Mouse (Mus musculus): ENCODE measurements at regions not wholly inside any gene's neighbourhood (a gene's known extent, or its start where the extent isn't known, plus 50 kb on each side); places are given as distances from the start of the nearest gene placed in this dataset.

DNA sequence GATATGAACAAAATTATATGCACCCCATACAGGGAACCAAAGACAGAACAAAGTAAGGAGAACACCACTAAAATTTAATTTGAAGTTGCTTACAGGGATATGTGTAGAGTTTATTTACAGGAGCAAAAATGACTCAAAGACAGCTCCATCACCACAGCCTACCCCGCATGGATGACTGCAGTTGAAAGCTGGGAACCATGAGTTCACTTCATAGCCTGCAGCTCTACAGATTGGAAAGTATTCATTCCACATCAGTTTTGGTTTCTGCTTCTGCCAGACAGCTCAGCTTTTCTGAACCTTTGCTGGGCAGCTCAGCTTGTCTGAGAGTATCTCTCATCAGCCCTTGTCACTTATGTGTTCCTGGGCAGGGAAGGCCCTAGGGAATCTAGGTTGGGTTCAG, 160.6 kb upstream of the Sema3d start:
- no peak for DNase-seq

DNA sequence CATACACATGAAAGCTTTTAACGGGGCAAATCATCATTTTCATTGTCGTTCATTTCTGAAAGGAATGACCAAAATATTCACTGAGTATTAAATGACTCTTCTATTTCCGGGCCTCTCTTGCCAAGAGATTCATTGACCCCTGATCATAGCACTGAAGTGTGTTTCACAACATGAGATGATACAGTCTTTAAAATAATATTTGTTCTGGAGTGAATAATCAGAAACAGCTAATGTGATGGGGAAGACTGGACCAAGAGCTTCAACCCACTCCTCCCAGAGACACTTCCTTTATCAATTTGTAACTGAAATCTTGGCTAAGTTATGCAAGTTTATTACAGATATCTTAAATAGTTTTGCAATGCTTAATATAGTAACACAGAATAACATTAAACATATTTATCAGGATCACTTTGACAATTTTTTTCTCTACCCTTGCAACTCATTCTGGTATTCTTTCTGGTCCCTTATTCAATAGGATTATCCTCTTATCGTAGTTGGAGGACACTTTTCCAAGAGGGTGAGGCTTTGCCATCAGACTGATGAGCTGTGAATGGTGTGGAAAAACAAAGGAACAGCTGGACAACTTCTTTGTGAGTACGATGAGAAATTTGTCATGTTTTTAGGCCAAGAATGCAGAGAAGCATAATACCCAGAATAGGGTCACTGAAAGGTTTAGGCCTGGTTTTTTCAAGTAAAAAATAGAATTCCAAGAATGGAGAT, 149.6 kb upstream of the Sema3d start:
- no peak for DNase-seq

DNA sequence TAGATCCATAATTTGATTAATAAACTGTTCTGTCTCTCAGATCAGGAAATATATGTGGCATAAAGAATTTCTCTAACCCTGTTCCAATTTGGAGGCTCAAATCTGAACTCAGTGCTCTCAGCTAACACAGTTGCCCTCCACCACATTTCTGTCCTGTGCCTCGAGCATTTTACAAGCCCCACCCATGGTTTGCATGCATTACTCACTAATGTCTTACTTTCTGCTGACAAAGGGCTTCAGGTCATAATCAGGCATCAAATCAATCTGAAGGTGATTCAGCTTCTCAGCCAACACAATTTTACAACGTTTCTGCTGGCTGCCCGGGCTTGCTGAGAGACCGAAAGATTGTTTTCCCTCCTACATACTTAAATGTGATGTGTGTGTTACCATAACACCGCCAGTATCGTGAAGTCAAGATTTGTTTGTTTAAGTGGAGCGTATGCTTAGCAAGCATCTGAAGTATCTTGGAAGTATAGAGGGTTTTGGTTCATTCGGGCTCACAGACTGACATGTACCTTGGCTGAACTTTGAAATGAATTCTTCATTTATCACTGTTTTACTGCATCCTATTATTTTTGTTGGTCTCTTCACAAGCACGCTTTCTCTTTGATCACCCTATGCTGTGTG, 139.9 kb upstream of the Sema3d start:
- no peak for DNase-seq

DNA sequence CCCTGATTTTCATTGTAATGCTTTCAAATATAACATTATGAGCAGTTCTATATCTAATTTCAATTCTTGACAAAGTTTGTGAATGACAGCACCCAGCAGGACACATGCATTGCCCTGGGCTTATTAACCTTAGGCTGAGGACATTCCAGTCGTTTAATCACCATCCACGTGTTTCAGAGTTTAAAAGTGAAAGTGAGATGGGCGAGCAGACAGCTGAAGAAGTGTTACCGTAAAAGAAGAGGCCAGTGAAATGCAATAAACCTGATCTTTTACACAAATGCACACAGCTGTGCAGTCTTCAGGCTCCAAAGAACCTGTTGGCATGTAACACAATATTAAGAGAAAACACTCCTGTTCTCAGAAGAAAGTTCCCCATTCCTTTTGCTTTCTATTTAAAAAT, 89.5 kb upstream of the Sema3d start:
- no peak for DNase-seq

DNA sequence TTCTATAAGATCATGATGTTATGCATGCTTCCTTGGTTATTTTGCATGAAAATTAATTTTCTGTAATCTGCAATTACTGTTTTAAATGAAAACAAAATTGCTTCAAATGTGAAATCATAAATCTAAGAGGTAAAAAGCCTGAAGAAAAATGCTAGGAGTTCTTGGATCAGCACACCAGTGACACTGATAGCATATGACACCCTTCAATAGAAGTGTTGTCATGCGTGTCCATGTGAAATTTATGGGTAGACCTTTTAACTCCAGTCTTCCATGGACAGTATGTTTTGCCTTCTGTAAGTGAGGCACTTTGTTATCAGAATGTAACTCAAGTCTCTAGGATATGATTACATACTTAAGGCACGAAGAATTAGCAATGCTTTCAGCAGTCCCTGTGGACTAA, 85.9 kb upstream of the Sema3d start:
- no peak for DNase-seq

DNA sequence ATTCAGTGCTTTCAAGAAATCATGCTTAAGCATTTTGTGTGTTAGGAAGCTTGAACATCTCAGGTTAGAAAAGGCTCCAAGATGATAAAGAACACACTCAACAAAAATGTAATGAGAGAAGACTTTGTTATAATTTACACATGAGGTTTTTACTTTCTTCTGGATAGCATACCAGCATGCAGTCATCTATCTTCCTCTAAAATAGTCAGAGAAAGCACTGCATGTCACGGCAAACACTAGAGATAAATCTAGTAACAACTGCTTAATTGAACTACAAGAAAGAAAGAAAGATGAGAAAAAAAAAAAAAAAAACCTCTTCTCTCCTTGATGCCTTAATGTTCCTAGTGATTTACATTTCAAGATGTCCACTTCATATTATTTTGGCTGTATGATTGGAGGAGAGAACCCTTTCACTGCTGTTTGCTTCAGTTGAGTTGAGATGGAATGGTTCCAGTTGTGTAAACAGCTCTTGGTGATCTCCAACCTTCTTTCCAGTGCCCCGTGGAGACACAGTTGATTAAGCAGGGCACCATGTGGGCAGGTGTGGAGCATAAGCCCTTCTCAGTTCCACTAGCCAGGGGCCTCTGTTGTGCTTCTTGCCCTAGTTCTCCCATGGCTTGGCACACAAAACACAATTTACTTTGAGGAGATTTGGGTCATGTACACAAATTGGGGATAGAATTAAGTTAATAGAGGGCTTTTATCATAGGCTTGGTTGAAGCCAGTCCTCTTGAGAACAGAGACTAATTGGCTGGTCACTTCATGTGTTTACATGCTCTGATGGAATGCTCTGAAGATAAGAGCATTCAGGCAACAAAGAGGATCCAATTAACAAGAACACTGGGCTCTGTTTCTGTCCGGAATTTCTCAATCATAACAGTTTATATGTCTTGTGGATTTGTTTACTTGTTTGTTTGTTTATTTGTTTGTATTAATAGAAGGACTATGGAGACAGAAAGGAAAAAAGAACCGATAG, 81.1 kb upstream of the Sema3d start:
- DNase-seq = no peak

DNA sequence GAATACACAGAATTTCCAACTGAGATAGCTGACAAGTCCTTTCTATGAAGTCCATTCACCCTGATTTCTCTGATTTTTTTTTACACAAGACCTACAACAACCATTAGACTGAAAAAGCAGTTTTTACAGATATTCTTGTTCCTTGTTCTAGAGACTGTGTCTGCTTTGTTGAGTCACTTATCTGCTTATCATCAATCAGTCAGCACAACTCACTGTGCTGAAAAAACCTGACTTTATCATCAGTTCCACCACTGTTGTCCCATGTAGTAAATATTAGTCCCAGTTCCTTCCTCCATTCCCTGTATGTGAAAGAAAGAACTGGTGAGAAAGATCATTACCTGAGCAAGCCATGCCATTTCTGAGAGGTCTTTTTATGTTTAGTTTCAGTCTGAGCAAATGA, 73.8 kb upstream of the Sema3d start:
- no peak for DNase-seq

DNA sequence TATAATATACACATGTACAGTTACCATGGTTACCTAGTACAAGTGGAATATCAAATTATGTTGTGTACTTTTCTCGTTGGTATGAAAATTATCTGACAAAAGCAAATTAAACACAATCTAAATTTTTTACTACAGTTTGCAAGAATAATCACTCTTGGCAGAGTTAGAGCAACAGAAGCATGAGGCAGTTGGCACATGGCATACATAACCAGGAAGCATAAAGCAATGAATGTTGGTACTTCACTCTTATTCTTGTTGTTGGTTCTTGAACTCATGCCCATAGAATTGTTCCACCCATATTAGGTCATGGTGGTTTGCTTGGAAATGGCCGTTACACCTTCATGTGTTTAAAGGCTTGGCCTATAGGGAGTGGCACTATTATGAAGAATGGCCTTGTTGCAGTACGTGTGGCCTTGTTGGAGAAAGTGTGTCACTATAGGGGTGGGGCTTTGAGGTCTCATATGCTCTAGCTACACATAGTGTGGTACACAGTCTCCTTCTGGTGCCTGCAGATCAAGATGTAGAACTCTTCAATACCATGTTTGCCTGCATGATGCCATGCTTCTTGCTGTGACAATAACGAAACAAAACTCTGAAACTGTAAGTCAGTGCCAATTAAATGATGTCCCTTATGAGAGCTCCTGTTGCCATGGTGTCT, 50.4 kb upstream of the Sema3d start:
- no peak for DNase-seq

All from kidney, postnatal 10 days (tissue).